Mouse (Mus musculus) ovary, postnatal 10 days (tissue): Measurements from ENCODE around the gene Gm10639.
A peak's percentile ranks its signal among the peaks of the same experiment; 100 is the strongest.
"Not testable (repeated sequence)": the region's sequence is repeated elsewhere in the genome, so short reads cannot be mapped to it uniquely, and the experiment has no call there.

ENCODE experiments used
- DNase-seq: peaks from one replicate; pipeline ENCODE4 v3.0.0; 2022; ENCODE audit warnings: low spot score

Gene Gm10639

GRCm38 (mm10) chr9:78289723-78290122, at the start of gene Gm10639:
Gene Gm10639, plus strand, starts transcription at chr9:78289923.
- DNase-seq: not testable (repeated sequence)

DNA sequence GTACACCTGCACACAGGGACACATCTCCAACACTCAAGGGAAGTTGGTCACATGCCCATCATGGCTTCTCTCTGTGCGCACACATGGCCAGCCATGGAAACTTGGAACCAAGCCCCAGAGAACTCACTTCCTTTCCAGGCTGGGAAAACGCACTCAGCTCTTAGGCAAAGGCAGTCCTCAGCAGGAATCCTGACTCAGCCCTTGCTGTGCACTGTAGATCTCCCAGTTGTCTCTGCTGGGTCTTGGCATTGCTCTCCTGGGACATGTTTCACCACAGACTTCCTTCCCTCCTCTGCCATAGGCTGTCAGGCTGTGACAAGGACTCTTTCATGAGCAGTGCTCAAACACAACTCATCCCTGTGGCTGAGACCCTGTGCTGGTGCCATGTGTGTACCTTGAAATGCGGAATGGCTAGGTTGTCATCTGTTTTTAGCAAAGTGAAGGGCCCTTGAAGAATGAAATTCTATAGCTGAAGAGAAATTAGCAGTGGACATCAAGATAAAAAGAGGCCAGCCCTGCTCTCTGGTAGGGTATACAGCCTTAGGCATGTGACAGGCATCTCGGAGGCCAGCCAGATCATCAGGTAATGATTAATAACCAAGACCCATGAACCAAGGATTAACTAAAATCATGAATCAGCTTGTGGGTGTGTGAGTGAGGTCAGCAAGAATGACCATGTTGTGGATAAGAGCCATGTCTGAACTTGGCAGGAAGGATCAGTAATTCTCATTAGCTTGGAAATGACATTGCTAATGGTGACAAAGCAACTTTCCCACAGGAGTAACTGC, 33.8 kb upstream of the Gm10639 start:
- DNase-seq: not testable (repeated sequence)

DNA sequence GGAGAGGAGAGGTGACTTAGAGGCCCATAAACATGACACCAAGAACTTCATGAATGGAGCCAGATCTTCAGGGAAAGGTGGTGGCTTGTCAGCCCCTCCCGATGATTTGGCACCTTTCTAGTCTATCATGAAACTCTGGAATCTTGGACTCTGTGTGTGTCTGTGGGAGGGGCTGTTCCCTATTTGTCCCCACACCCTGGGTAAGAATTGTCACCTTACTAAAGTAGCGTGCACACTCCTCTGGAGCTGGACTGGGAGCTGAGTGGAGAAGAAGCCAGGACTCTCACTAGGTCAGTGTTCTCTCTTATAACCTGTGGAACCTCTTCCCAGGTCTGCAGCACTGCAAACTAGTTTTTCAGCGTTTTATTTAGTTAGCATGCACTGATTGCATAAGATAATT, 32.8 kb upstream of the Gm10639 start, which contains the start of gene Gm3776:
Gene Gm3776, plus strand, starts transcription at position 216 of the 400 bp plus-strand sequence.
- not testable (repeated sequence) for DNase-seq

DNA sequence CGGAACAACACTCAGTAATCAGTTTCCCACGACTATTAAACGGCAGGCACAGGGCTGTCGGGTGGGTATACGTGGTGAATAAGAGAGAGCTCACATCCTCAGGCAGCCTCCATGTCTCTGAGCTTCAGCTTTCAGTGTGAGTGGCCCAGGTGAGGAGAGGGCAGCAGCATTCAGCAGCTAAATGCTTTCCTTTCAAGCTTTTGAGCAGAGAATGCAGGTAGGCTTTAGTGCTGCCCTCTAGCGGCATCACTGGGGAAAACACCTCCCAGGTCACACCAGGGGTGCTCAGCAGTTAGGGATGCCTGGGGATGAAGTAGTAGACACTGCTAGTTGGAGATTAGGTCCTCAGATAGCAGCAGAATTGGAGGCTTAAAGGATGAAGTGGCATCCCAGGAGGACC, 30.0 kb upstream of the Gm10639 start:
- peak; percentile 3 for DNase-seq

DNA sequence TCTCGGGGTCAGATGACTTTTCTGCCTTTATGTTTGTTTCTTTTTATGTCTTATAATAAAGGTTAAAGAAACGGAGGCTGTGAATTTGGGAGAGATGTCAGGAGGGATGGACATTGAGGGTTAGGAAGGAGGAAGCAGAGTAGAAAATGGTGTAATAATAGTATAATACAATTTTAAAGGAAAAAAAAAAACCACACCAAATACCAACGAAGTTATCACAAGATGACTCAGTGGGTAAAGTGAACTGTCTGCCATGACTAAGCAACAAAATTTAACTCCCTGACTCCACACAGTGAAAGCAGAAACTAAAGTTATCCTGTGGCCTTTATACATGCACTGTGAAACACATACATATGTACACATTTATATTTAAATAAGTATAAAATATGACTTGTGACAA, 18.8 kb upstream of the Gm10639 start:
- not testable (repeated sequence) for DNase-seq

DNA sequence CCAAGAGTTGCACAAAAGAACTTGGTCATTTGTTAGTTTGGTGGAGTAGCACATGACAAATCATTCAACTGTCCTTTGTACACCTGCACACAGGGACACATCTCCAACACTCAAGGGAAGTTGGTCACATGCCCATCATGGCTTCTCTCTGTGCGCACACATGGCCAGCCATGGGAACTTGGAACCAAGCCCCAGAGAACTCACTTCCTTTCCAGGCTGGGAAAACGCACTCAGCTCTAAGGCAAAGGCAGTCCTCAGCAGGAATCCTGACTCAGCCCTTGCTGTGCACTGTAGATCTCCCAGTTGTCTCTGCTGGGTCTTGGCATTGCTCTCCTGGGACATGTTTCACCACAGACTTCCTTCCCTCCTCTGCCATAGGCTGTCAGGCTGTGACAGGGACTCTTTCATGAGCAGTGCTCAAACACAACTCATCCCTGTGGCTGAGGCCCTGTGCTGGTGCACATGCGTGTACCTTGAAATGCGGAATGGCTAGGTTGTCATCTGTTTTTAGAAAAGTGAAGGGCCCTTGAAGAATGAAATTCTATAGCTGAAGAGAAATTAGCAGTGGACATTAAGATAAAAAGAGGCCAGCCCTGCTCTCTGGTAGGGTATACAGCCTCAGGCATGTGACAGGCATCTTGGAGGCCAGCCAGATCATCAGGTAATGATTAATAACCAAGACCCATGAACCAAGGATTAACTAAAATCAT, 7.6 kb upstream of the Gm10639 start:
- not testable (repeated sequence) for DNase-seq

GRCm38 (mm10) chr9:78289063-78289462, 660 bp upstream of the Gm10639 start:
- not testable (repeated sequence) for DNase-seq

DNA sequence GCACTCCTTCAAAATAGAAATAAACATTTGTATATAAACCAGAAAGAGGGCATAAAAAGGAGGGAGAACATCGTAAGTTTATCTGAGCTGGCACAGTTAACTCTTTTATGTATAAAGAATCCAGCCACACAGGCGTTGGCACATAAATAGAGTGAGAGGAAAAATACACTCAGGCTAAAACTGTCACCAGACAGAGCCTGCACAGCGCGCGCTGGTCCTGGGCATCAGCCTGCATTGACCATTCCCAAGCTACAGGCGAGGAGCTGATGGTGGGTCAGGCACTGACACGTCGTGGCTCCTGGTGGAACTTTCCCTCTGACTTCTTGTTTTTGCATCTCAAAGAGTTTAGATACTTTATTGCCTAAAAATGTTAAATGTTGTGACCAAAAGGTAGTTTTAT, 2.7 kb downstream of the Gm10639 start:
- not testable (repeated sequence) for DNase-seq

DNA sequence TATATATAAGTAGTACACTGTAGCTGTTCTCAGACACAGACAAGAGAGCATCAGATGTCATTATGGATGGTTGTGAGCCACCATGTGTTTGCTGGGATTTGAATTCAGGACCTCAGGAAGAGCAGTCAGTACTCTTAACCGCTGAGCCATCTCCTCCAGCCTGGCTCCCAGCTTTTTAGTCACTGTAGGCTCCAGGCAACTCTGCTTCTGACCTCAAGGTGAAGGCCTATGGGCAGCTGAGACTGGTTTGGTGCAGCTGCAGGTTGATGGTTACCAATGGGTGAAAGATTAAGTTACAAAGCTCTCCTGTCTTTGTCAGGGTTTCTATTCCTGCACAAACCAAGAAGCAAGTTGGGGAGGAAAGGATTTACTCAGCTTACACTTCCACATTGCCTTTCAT, 4.0 kb downstream of the Gm10639 start:
- not testable (repeated sequence) for DNase-seq

DNA sequence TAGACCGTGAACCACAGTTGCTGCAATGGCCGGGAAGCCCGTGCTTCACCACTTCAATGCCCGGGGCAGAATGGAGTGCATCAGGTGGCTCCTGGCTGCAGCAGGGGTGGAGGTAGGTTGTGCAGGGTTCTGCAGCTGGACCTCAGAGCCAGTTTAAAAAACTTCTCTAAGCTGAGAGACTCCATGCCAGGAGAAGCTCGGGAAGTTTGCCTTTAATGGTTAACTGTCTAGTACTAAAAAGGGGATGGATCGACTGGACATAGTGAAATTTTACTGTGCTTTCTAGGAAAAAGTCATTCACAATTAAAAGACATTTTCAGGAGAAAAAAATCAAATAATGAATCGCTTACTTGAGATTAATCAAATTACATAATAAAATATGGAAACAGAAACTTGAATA, 5.1 kb downstream of the Gm10639 start:
- DNase-seq: not testable (repeated sequence)

DNA sequence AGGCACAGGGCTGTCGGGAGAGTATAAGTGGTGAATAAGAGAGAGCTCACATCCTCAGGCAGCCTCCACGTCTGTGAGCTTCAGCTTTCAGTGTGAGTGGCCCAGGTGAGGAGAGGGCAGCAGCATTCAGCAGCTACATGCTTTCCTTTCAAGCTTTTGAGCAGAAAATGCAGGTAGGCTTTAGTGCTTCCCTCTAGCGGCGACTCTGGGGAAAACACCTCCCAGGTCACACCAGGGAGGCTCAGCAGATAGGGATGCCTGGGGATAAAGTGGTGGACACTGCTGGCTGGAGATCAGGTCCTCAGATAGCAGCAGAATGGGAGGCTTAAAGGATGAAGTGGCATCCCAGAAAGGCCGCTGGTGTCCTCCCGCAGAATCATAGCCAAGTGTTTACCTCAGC, 6.4 kb downstream of the Gm10639 start:
- not testable (repeated sequence) for DNase-seq

GRCm38 (mm10) chr9:78298232-78298631, 8.5 kb downstream of the Gm10639 start:
- no peak for DNase-seq

DNA sequence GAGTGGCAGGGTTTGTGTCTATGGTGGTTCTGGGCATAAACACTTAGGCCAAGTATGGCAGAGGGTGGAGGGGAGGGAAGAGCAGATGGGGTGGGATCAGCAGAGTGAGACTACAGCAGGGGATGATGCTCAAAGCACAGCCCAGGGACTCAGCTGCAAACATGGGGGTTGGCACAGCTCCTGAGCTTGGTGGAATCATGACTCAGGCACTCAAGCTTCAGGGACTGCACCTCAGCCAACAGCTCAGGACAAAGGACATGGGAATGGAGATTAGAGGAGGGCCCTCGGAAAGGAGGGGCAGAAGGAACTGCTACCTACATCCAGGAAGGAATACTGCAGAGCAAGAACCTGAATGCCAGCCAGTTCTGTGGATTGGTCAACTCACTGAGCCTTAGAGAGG, 9.4 kb downstream of the Gm10639 start:
- DNase-seq: not testable (repeated sequence)

- not testable (repeated sequence) for DNase-seq
Measured at GRCm38 (mm10) chr9:78308122-78308521, 18.4 kb downstream of the Gm10639 start.

DNA sequence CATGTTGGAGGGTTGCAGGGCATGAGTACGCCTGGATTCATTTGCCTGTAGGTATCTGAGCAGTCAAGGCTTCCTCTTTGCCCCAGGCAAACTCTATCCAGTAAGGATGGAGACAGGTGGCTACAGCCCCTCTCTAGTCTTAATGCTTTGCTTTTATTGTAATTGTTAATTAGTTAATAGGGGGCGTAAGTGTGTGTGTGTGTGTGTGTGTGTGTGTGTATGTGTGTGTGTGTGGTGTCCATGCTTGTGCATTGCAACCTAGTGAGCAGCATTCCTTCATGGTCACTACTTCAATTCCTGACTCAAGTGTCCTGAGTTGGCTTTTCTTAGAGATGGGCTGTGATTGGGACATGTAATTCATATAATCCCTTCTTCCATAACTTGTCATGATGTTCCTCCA, 25.0 kb downstream of the Gm10639 start, which contains the start of gene Omt2a:
Gene Omt2a, minus strand, starts transcription at position 101 of the 400 bp plus-strand sequence.
- DNase-seq: no peak

- DNase-seq: no peak
Measured at GRCm38 (mm10) chr9:78319499-78319898, 29.8 kb downstream of the Gm10639 start.

- not testable (repeated sequence) for DNase-seq
Measured at GRCm38 (mm10) chr9:78327289-78327688, 37.6 kb downstream of the Gm10639 start, which contains the start of gene Omt2b. Gene Omt2b, plus strand, starts transcription at chr9:78327589.

- not testable (repeated sequence) for DNase-seq
Measured at GRCm38 (mm10) chr9:78337050-78337449, 47.3 kb downstream of the Gm10639 start.

DNA sequence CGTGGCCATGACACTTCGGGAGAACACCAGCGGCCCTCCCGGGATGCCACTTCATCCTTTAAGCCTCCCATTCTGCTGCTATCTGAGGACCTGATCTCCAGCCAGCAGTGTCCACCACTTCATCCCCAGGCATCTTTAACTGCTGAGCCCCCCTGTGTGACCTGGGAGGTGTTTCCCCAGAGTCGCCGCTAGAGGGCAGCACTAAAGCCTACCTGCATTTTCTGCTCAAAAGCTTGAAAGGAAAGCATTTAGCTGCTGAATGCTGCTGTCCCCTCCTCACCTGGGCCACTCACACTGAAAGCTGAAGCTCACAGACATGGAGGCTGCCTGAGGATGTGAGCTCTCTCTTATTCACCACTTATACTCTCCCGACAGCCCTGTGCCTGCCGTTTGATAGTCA, 50.6 kb downstream of the Gm10639 start:
- DNase-seq: not testable (repeated sequence)

DNA sequence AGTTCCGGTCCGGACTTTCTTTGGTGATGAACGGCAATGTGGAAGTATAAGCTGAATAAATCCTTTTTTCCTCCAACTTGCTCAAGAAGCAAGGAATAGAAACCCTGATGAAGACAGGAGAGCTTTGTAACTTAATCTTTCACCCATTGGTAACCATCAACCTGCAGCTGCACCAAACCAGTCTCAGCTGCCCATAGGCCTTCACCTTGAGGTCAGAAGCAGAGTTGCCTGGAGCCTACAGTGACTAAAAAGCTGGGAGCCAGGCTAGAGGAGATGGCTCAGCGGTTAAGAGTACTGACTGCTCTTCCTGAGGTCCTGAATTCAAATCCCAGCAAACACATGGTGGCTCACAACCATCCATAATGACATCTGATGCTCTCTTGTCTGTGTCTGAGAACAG, 52.8 kb downstream of the Gm10639 start:
- not testable (repeated sequence) for DNase-seq

- DNase-seq: not testable (repeated sequence)
Measured at GRCm38 (mm10) chr9:78343055-78343454, 53.3 kb downstream of the Gm10639 start.

- DNase-seq: not testable (repeated sequence)
Measured at GRCm38 (mm10) chr9:78345235-78345634, 55.5 kb downstream of the Gm10639 start.

DNA sequence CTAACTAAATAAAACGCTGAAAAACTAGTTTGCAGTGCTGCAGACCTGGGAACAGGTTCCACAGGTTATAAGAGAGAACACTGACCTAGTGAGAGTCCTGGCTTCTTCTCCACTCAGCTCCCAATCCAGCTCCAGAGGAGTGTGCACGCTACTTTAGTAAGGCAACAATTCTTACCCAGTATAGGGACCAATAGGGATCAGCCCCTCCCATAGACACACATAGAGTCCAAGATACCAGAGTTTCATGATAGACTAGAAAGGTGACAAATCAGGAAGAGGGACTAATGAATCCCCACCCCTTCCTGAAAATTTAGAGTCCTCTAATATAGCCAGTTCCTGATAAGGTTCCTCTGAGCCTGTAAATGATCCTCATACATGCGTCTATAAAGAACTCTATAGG, 57.3 kb downstream of the Gm10639 start:
- no peak for DNase-seq
